Mouse (Mus musculus): ENCODE measurements around the gene Nxph3.

The Nxph3 gene

GRCm38 (mm10) chr11:95493010-95493409, 21.4 kb downstream of the Nxph3 start:
- DNase-seq (ENCODE audit: low read depth, low spot score), result no peak

GRCm38 (mm10) chr11:95492256-95492655, 22.1 kb downstream of the Nxph3 start:
- no peak for DNase-seq (ENCODE audit: low read depth, low spot score)

- no peak for DNase-seq (ENCODE audit: low read depth, low spot score)
Observed at GRCm38 (mm10) chr11:95490104-95490503, 24.3 kb downstream of the Nxph3 start.

- DNase-seq (ENCODE audit: low read depth, low spot score), result no peak
Observed at GRCm38 (mm10) chr11:95487237-95487636, 27.1 kb downstream of the Nxph3 start.

GRCm38 (mm10) chr11:95485634-95486033, 28.7 kb downstream of the Nxph3 start:
- no peak for DNase-seq (ENCODE audit: low read depth, low spot score)

- DNase-seq (ENCODE audit: low read depth, low spot score), result no peak
Observed at GRCm38 (mm10) chr11:95480662-95481061, 33.7 kb downstream of the Nxph3 start.

GRCm38 (mm10) chr11:95479458-95479857, 34.9 kb downstream of the Nxph3 start:
- no peak for DNase-seq (ENCODE audit: low read depth, low spot score)

GRCm38 (mm10) chr11:95476323-95476722, 38.0 kb downstream of the Nxph3 start:
- DNase-seq (ENCODE audit: low read depth, low spot score), result peak; percentile 35

- DNase-seq (ENCODE audit: low read depth, low spot score), result no peak
Observed at GRCm38 (mm10) chr11:95473456-95473855, 40.9 kb downstream of the Nxph3 start.

GRCm38 (mm10) chr11:95472942-95473341, 41.4 kb downstream of the Nxph3 start:
- DNase-seq (ENCODE audit: low read depth, low spot score), result peak; percentile 79

GRCm38 (mm10) chr11:95467731-95468130, 46.6 kb downstream of the Nxph3 start:
- DNase-seq (ENCODE audit: low read depth, low spot score), result no peak

- DNase-seq (ENCODE audit: low read depth, low spot score), result no peak
Observed at GRCm38 (mm10) chr11:95462168-95462567, 52.2 kb downstream of the Nxph3 start.

GRCm38 (mm10) chr11:95460872-95461271, 53.5 kb downstream of the Nxph3 start:
- no peak for DNase-seq (ENCODE audit: low read depth, low spot score)

Measured in skeletal muscle tissue, adult 2 months (tissue).